Mouse (Mus musculus) embryo, embryonic 10.5 days (tissue): ENCODE measurements around the gene 1700086D15Rik.
A peak's percentile ranks its signal among the peaks of the same experiment; 100 is the strongest.

Source experiments
- DNase-seq: peaks from one replicate; pipeline ENCODE4 v3.0.0-alpha.2; 2015; ENCODE audit warnings: low spot score

The 1700086D15Rik gene

DNA sequence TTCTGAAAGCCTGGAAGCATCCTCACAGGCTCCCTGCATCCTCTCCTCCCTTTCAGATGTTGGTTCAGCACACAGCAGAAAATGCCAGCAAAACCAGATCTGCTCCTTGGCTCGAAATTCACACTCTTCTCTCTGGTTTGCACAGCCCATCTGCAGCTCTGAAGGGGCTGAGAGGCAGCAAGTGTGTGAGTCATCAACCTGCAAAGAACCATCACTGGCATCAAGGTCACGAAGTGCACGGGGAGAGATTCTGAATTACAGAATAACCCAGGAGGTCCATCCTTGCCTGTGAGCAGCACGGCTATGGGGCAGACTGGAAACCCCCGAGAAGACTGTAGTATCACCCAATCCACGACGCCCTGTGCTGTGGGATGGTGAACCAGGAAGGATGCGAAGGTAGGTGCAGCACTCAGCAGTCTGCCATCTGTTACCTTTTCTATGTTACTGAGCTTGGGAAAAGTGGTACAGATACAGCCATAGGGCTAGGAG is 24.4 kb downstream of the 1700086D15Rik start:
- DNase-seq = no peak

DNA sequence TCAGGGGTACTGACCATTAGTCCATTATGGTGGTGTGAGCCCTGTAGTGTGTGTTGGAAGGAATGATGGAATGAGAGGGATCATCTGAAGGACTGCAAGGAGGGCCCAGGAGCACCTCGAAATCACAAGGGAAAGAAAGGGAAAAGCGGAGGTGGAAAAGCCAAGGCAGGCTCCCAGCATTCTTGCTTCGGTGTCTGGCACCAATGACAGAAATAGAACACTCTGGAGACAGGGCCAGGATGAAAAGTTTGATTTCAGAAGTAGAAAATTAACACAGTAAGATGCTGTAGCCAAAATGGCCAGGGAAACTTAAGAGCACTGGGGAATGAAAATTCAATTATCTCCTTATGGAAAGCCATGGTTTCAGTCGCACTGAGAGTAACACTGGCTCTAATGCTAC is 26.0 kb downstream of the 1700086D15Rik start:
- DNase-seq = no peak

DNA sequence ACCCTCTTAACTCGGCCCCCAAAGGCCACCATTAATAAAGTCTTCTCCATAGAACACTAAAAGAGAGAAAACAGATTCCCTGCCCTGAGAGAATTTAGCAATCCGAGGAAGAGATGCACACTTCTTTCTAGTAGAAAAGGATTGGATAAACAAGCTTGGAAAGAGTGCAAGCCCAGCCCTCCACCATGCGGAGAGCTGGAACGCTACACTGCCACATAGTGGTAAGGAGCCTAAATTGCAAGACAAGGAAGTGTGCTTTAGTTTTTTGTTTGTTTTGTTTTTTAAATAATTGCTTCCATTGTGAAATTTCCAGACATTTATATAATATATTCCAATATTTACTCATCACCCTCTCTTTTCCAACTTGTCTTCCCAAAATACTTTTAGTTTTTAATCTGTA is 30.6 kb downstream of the 1700086D15Rik start:
- DNase-seq = peak; percentile 19

DNA sequence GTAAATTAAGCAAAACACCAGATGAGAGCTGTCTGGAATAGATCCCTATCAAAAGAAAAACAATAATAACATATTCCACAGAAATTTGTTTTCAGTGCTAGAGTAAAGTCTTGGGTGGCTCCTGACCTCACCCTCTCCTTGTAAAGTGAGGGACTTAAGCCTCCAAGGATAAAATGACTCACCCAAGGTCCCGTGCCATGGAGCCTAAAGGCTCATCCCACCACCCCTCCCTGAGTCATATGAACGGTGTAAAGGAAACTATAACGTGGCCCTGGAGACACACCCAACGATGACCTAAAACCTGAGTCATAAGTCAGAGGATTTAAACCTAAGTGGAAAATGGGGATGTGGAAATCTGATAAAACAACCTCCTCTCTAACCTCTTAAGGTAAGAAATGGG is 31.0 kb downstream of the 1700086D15Rik start:
- no peak for DNase-seq

DNA sequence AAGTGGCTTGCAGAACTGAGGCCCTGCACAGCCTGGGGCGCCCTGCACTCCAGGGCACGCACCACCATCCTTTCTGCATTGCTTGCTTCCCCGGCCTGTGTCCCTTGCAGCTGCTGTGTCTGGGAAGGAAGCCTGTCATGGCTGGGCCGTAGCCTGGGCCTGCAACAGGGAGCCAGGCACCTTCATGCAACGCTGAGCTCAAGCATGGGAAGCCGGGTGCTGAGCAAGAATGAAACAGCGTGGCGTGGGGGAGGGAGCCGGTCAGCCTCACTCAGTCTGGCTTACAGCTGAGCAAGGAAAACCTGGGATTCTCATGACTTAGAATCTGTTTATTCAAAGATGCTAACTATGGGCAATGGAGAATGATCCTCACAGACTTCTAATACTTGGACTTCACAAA is 33.1 kb downstream of the 1700086D15Rik start:
- DNase-seq = no peak

DNA sequence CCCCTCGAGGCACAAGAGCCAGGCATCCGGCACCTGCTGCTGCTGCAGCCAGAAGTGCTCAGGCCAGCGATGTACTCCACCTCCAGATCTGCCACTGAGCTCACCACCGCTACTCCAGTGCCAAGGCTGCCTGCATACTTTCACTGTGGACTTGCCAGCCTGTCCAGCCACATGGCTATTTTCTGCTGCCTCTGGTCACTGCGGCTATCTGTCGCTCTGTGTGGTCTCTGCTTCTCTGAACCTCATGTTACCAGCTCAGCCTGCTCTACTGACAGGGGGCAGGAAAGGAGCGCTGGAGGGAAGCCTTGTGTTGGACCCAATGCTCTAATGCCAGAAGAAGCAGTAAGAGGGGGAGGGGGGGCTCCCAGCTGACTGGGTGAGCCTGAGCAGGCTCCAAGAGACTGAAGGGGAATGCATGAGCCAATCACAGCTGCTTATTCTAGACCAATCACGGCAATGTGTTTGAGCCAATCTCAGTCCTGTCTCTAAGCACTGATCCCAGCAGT is 34.7 kb downstream of the 1700086D15Rik start:
- peak; percentile 46 for DNase-seq

DNA sequence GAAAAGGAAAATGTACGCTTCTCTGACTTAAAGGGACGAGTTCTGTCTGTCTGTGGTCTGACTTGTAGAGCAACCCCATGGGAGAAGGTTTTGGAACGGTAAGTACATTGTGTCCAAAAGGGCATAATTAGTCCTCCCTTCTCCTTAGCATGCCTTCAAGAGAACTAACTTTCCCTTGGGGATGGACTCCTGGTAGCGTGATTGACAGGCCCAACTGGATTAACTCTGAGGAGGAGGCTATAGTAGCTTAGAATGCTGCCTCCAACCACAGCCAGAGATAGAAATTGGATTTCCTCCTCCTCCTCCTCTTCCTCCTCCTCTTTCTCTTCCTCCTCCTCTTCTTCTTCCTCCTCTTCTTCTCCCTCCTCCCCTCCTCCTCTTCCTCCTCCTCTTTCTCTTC is 39.4 kb downstream of the 1700086D15Rik start:
- DNase-seq = no peak

DNA sequence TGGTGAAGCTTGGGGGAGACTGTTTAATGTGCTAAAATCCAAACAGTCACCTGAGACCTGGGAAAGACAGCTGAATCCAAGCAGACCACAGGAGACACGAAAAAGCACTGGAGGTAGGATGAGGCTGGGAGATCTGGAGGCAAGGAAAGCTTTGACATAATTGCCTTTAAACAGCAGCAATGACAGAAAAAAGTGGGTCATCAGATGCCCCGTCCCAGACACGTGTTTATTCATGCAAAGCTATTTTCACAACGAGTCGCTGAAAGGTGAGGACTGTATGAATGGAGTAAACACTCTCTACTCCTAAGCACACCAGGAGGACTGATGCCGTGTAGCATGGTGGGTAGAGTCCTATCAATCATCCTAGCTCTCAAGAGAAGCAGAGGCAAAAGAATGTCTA is 43.9 kb downstream of the 1700086D15Rik start:
- DNase-seq = no peak

DNA sequence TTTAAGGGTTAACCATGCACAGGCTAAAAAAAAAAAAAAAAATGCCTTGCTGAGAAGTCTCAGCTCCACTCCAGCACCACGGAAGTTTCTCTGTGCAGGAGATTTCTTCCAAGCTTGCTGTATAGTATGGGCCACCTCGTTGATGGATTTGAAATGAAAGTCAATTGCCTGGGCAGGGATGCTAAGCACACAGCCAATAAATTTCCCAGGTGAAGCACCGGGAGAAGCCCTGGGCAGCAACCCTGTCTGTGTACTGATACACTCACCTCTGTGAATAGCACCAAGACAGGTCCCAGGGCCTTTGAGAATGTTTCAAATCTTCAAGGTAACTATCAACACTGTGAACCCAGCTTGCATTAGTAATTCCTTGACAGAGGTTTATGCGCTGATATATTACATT is 47.6 kb downstream of the 1700086D15Rik start:
- DNase-seq = no peak

DNA sequence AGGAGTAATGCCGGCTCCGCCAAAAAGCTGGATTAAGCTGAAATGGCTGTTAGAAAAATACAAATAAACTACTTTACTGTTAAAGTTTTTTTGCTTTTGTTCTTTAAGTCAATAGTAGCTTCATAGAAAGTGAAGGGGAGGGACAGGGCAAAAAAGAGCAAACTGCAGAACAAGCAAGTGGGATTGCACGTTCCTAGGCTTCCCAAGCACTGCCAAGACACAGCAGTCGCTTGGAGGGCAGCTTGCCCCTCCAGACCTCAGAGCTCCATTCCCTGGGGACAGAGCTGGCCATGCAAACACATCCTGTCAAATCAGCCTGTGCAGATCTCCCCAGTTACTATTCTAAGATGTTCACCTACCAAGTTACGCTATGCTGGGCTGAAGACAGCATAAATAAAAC is 48.0 kb downstream of the 1700086D15Rik start:
- peak; percentile 12 for DNase-seq

DNA sequence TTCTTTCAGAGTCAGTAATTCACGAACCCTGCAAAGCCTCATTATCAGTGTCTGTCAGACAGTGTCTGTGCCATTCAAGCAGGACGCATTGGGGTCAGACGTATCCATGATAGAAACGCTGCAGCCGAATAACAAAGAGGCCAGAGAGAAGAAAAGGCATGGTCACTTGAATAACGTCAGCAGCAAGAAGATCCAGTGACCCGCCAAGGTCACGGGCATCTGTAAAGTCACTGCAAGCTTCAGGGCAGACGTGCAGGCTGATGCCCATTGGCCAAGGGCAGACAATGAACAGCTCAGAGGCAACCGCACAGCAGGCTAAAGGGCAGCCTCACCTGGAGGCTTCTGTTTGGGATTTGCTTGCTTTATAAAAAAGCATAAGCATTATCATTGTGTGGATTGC is 49.6 kb downstream of the 1700086D15Rik start:
- DNase-seq = peak; percentile 61

DNA sequence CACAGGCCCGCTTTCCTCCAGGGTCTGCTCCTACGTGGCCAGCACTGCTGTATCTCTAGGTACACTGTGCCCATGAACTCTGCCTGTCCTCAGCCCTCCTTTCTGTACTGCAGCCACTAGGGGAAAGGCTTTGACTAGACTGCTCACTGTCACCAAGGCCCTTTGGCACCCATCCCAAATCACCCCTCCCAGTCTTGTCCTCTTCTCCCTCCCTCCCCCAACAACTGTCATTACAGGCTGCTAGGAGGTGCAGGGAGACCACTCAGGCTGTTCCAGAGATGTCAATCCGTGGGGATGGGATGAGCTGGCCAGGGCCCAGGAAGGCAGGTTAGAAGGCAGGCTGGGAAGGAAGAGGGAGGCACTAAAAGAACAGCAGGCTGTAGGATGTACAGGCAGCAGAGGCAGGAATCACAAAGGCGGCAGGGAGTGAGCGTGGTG is 51.9 kb downstream of the 1700086D15Rik start:
- no peak for DNase-seq

DNA sequence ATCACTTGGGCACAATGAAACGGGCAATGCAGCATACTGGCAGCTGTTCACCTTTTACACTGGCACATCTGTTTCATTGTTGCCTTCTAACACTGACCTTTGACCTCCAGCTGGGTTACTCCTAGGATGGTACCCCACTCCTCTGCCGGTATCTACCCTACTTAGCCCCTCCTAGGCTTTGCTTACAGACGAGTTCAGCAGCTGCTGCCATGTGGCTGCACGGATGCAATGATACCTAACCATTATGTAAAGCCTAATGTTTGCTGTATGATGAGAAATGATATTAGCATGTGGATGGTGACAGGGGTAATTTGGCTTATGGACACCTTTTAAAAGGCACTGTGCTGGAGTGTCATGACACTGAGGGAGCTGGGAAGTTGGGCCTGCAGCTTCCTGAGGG is 52.5 kb downstream of the 1700086D15Rik start:
- DNase-seq = no peak

DNA sequence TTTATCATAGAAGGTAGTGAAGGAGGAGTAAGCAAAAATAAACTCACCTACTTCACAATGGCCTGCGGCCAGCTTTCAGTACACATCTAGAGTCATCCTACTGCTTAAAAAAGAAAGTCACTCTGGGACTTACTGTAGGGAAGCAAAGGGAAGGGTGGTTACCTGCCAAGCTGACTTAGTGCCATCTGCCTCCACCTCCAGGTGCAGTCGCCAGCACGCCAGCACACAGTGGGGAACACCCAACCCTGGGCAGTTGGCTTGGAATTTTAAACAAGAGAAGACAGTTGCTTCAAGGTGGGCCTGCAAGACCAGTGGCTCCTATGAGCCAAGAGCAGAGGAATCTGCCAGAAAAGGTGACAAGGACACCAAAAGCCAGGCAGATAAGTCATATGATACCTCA is 55.6 kb downstream of the 1700086D15Rik start:
- no peak for DNase-seq
